Mouse (Mus musculus): ENCODE results near the gene Rbfox3. TPM values are rescaled to one million over a fixed set of nuclear protein-coding genes. Genes with fewer than 3 reads are reported as not detected.

The Rbfox3 gene
- not detected for total RNA-seq (2023)

GRCm38 (mm10) chr11:118911307-118912070 is at the start of gene Rbfox3:
Rbfox3 (minus strand) TSS chr11:118911597.

DNA sequence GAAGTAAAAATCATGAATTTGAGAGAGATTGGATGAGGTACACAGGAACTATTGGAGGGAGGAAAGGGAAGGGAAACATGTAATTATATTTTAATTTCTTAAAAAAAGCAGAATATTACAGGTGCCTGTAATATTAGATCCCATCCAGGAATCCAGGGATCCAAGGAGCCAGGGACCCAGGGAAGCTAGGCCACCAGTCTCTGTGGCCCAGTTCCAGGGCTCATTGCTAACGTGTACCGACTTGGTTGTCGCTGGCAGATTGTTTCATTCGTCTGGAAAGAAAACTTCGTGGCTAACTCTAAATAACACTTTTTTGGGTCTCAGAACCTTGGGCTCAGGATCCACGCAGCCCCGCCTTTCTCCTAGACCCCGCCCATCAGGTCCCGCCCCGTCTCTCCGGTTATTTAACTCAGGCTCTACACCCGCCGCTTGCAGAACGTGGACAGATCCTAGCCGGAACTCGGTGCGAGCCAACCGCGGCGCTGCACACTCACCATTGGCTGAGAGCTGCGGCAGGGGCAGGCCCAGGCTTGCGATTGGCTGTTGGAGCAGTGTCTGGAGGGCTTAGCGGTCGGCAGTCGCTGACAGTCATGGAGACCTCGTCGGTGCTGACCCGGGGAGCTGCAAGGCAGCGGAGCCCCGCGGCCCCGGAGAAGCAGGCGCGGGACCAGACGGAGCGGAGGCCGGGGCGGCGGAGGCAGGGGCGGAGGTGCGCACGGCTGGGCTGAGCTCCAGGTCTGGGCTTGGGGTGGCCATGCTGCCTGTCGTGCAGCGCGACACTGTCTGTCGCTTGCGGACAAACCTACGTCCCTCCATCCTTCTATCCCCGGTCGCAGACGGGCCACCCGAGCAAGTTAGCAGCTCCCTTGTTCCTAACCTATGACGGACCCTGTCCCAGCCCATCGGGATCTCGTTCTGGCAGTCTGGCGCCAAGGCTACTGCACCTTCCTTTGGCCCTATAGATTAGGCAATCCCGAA is 434.7 kb downstream of the Rbfox3 start, which contains the start of gene Engase:
Engase (plus strand) TSS at position 434 of the 978 bp plus-strand sequence.

Other genes with a start within 250 kb of the Rbfox3 start
- not detected for gene Enpp7, start 76.6 kb upstream of the Rbfox3 start, total RNA-seq (2023)
- gene Cbx2, start 111.4 kb upstream of the Rbfox3 start, total RNA-seq (2023) = 6.4 TPM
- 19.7 TPM for gene Cbx8, start 129.4 kb upstream of the Rbfox3 start, total RNA-seq (2023)
- 134 TPM for gene Cbx4, start 174.6 kb upstream of the Rbfox3 start, total RNA-seq (2023)